Mouse (Mus musculus) naive thymus-derived CD4-positive, alpha-beta T cell, adult 2 months (primary cell): ENCODE measurements around the gene Gm20671.
"Not testable (repeated sequence)": the region's sequence is repeated elsewhere in the genome, so short reads cannot be mapped to it uniquely, and the experiment has no call there.

Source experiments
- DNase-seq: peaks from one replicate; pipeline ENCODE4 v3.0.0-alpha.2; 2011; ENCODE audit warnings: low read depth

The Gm20671 gene

DNA sequence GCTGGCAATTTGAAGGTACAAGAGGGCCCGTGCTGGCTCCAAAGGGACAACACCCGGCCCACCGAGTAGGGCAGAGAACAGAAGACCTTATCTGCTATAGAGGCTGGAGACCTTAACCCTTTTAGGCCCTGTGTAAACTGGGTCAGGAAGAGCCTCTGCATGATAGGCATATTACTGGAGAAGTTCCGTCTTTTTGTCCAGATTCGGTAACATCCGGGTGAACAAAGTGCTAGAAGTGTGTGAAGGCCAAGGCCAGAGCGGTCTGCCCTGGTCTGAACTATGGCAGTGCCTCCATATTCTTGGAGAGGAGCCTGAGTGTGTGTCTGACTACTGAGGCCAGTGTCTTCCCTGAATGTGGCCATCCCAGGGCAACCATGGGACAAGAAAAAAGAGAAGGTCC is at the start of gene Gm20671:
Gene Gm20671 (minus strand): TSS at position 101 of the 400 bp plus-strand sequence.
- DNase-seq = no peak

DNA sequence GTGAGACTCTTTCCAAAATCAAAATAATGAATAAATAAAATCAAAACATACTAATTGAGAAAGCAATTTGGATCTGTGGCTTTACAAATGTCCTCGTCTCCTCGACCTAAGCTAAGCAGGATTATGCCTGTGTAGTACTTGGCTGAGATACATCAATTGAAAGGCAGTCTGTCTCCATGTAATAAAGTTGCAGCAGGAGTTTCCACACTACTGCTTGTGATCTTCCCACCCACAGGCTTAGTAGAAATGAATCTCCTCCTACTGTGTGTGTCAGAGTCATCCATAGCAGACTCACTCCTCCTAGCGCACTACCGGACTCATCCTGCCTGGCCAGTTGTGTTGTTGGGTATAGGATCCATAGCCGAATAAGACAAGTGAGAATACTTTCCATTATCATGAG is 45.4 kb upstream of the Gm20671 start:
- DNase-seq = no peak

DNA sequence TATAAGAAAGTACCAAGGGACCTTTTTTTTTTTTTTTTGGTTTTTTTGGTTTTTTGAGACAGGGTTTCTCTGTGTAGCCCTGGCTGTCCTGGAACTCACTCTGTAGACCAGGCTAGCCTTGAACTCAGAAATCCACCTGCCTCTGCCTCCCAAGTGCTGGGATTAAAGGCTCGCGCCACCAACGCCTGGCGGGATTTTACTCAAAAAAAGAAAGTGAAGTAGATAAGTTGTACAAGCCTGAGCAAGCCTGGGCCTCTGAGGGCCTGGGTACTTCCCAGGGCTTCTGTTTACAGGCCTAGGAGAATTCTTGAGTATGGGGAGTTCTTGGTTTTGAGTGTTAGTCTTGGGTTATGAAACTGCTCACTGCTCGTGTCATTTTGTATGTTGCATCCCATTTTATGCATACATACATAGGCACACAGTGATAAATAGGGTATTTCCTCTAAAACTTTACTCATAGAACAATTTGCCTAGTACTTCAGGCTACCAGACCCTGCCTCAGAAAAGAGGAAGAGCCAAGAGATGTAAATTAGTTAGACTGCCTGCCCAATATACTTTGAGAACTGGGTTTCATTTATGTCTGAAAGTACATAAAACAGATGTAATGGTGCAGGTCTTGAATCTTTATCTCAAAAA is 42.6 kb upstream of the Gm20671 start:
- DNase-seq = no peak

DNA sequence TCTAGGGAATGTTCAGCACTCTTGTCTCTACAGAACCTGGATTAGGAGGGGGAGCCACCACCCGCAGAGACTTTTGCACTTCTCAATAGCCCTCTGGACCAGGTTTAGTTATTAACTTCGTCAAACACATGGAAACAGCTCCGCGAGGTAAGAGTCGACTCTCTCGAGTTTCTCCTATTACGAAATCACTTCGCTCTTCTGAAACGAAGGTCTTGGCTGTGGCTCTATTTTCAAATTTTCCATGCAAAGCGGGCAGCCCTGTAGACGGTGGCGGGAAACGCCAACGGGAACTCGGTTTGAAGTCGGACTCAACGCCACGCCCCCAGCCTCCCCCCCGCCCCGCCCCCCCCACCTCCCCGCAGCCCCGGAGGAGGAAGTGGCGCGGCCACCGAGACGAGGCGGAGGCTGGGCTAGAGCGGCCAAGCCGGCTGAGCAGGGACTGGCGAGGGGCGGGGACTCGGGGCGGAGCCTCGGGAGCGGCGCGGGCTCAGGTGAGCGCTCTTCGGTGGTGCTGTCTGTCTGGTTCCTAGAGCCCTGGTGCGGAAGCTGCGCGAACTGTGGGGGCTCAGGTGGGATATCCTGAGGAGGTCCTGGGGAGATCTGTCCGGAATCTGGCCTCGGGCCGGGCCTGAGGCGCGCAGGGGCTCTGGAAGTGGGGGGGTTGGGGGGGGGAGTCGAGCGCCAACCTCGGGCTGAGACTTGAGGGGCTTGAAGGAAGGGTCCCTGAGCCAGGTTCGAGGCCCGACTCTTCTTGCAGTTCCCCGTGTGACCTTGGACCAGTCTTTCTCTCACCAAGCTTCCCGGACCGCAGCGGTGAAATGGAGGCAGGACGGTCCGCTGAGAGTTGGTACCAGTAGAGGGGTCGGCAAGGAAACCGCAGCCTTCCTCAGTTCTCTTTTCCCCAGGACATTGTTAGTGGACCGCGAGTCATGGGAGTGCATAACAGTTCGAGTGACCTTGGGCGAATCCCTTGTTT is 36.6 kb upstream of the Gm20671 start, which contains the start of gene Depdc5:
Gene Depdc5 (plus strand): TSS at position 449 of the 976 bp plus-strand sequence.
- peak; percentile 96 for DNase-seq

DNA sequence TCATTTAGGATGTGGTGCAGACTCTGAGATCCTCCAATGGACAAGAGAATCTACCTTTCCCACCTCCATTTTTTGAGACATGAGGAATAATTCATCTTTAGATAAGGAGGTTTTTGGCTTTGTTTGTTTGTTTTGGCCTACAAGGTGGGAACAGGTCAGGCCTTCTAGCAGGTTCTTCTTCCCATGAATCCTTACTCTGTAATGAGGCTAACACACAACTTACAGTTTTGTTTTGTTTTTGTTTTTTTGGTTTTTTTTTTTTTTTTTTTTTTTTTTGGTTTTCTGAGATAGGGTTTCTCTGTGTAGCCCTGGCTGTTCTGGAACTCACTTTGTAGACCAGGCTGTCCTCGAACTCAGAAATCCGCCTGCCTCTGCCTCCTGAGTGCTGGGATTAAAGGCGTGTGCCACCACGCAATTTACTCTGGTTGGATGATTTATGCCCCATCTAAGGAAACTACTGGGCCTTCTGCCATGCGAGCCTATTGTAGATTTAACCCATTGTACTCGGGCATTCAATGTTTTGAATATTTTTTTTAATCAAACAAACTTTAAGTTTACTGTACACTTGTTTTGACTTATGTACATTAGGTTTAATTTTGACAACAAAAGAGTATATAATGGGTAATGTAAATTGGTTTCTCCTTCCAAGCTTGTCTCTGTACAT is 35.7 kb upstream of the Gm20671 start:
- DNase-seq = no peak

DNA sequence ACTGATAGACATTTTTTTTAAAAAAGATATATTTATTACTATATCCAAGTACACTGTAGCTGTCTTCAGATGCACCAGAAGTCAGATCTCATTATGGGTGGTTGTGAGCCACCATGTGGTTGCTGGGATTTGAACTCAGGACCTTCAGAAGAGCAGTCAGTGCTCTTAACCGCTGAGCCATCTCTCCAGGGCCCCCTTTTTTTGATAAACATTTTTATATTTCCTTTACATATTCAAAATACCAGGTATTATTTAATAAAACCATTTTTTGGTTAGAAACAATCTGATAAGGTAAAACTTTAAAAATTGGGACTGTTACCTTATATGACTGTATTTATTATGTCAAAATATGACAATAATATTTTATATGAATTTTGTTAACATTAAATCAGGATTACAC is 34.2 kb upstream of the Gm20671 start:
- DNase-seq = no peak

DNA sequence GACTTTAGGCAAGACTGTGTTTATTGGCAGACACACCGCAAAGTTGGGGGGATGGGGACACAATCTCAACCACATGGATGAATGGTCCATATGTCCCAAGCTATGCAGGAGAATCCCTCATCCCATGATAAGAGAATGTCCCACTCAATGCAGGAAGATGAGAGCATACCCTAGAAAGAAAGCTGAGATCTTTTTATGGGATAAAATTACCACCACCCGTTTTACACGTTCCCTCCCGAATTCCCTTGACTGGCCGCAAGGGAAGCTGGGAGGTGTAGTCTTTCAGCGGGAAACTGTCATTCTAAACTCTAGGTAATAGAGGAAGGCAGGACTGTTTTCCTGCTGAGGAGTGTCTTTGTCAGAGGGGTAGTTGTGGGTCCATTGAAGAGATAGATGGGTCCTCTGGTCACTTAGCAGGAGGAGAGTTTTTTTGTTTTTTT is 30.9 kb upstream of the Gm20671 start:
- no peak for DNase-seq

DNA sequence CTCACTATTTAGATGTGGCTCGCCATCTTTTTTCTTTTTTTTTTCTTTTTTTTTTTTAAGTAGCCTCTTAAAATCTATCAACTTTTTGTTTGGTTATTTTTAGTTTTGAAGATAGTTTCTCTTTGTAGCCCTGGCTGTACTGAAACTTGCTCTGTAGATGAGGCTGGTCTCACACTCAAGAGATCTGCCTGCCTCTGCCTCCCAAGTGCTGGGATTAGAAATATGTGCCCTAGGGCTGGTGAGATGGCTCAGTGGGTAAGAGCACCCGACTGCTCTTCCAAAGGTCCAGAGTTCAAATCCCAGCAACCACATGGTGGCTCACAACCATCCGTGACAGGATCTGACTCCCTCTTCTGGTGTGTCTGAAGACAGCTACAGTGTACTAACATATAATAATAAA is 28.4 kb upstream of the Gm20671 start:
- DNase-seq = not testable (repeated sequence)

DNA sequence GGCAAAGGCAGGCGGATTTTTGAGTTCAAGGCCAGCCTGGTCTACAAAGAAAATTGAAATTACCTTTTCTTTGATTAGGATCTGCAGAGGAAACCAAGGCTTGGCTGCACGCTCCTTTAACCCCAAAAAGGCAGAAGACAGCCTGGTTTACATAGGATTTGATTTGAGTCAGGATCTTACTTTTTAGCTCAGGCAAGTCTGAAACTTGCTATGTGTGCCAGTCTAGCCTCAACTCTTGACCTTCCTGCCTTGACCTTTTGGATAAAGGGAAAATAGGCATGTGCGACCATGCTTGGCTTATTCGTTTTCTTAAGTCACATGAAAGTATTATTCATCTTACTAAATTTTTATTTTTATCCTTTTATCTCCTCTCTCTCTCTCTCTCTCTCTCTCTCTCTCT is 27.9 kb upstream of the Gm20671 start:
- peak; percentile 28 for DNase-seq

DNA sequence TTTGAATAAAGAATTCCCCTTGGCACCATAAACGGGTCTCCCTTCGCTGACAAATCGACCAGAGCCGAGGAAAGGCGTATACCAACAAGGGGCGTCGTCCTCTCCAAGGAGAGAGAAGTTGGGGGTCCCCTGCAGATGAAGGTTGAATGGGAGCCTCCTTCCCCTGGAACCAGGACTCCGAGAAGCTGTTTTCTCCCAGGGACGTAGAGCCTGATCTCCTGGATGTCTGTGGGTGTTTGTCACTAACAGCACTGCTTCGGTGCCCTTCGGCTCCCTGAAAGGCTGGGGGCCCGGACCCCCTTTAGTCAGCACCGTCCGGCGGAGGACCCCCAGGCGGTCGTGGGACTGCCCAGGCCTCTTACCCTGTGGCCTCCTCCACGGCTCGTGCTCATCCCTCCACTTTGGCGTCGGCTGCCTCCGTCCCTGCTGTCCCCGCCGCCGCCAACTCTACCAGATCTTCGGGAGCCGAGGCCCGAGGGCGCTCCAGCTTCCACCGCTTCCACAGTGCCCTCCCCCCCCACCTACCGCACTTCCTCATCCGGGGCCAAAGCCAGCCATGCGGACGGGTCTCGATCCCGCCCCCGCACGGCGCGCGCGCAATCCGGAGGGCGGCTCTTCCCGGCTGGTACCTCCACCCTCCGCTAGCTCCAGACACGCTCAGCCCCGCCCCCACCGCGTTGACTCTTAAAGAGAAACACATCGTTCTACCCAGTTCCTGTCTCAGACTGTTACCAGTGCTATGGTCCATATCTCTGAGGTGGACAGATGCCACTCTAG is 27.0 kb upstream of the Gm20671 start, which contains the start of gene Prr14l:
Gene Prr14l (minus strand): TSS at position 526 of the 777 bp plus-strand sequence.
- DNase-seq = peak; percentile 100

DNA sequence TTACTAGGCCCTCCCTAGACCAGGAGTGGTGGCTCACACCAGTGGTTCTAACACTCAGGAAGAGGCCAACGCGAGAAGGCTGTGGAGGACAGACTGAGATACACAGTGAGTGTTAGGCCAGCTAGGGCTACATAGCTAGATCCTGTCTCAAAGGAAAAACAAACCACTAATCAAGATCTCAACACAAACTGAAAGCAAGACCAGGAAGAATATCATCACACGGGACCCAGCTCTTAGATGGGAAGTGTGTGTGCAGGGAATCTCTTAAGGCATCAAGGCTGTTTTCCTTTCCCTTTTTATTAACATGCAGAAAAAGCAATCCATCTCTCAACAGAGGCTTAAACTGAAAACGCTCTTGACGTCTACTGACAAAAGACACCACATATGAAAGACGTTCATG is 25.1 kb upstream of the Gm20671 start:
- peak; percentile 24 for DNase-seq

DNA sequence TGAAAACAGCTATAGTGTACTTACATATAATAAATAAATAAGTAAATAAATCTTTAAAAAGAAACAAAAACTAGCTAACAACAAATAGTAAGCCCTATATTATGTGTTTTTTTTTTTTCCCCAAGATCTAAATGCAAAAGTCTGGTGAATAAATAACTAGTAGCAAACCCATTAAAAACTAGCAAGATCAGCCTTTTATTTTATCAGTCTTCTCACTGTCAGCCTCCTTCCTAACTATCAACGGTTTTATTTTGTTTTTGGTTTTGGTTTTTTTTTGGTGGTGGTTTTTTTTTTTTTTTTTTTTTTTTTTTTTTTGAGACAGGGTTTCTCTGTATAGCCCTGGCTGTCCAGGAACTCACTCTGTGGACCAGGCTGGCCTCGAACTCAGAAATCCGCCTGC is 22.7 kb upstream of the Gm20671 start:
- DNase-seq = not testable (repeated sequence)

DNA sequence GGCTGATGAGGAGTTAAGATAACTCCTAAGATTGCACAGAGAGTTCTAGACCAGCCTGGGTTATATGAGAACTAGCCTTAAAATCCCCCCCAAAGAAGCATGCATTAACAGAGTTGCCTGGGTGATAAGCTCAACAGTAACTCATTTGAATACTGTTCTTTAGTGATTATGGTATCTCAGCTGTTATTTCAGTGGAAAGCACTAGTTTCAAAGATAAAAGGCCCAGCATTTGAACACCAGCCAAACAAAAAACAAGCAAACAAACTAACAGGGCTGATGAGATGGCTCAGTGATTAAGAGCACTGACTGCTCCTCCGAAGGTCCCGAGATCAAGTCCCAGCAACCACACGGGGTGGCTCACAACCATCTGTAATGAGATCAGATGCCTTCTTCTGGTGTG is 22.3 kb upstream of the Gm20671 start:
- DNase-seq = no peak

DNA sequence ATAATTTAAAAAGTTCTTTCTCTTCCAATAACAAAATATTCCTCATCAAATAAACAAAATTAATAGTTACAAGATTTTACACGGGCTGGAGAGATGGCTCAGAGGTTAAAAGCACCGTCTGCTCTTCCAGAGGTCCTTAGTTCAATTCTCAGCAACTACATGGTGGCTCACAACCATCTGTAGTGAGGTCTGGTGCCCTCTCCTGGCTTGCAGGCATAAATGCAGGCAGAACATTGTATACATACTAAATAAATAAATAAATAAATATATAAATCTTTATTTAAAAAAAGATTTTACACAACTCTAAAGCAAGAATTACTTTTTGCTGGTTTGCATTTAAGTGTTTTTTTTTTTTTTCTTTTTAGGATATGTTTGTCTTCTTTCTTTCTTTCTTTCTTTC is 13.1 kb upstream of the Gm20671 start:
- DNase-seq = no peak

DNA sequence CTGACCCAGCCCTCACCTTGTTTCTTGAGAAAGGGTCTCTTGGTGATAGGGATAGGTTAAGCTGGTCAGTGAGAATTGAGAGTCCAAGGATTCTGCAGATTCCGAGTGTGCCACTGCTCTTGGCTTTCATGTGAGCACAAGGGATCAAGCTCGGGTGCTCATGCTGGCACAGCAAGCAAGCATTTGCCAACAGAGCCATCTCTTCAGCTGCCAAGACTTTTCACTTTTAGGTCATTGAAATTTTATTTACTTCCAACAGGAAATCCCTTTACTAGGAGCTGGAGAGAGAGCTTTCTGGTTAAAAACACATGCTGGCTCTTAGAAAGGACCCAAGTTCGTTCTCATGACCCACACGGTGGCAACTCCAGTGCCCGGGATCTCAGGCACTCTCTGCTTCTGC is 10.1 kb upstream of the Gm20671 start:
- DNase-seq = no peak

DNA sequence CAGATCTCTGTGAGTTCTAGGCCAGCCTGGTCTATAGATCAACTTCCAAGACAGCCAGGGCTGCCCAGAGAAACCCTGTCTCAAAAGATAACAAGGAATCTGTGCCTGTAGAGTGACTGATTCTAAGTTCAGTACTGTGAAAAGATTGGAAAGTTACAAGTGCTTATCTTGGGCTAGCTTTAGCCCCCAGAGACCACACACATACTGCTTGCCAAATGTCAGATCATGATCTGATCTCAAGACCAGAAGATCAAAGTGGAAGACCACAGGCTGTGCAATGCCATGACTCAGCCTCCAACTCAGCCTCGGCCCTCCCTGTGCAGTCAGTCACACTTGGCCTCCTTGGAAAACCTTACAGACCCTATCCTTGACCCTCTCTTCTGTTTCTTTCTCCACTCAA is 7.6 kb upstream of the Gm20671 start:
- DNase-seq = no peak

DNA sequence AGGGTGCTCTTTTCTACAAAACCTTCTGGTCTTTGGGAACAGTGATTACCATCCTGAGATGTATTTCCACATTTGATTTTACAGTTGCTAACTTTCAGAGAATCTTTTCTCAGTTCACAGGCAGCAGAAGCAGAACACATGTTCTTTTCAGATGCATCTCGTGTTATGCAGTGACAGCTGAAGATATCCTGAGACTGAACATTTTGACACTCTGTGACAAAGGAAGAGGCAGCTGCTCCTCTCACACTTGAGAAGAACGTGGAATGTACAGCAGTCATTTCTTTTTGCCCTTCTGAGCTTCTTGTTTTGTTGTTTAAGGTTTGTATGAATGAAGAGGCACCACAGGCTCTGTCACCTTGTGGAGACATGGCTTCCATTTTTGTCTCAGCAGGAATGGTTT is 3.1 kb upstream of the Gm20671 start:
- DNase-seq = no peak

DNA sequence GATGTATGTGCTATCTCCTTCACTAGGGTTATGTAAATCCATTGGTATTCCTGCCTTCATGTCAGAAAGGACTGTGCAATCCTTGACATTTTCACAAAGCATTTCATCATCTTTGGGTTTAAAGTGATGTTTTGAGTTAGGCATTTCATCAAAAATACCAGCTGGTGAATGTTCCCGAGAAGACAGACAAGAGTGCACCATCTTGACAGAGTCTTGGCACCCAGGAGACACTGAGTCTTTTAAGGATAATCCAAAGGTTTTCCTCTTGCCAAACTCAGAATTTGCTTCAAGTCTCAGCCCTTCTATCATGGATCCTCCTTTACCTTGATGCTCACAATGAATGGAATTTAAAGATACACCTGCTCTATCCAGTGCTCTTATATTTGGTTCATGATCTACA is 1.9 kb upstream of the Gm20671 start:
- DNase-seq = not testable (repeated sequence)

DNA sequence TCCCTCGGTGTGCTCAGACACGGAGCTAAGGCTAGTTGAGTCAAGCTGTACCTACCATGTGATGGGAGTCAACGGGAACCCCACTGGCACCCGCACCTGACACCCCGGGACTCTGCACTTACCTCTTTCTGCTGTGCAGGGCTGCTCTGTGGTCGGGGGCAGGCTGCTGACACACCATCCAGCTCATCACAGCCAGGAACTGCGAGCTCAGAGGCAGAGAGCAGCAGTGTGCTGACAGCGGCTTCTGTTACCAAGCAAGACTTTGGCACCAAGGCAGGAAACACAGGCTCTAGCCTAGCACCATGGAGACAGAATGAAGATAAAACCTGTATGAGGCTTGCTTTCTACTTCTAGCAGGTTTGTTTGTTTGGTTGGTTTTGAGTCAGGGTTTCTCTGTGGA is 6.4 kb downstream of the Gm20671 start:
- DNase-seq = no peak

DNA sequence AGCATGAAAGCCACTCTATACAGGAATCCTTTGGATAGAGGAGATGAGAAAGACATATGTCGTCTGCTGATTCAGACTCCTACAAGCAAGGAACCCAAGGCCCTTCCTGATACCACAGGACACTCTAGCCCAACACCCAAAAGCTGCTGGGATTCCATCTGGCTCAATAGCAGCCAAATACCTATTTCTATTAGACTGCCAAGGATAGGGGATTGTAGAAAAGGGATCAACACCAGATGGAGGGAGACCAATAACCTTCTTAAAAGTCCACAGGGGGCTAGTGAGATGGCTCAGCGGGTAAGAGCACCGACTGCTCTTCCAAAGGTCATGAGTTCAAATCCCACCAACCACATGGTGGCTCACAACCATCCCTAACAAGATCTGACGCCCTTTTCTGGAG is 11.5 kb downstream of the Gm20671 start:
- DNase-seq = no peak

DNA sequence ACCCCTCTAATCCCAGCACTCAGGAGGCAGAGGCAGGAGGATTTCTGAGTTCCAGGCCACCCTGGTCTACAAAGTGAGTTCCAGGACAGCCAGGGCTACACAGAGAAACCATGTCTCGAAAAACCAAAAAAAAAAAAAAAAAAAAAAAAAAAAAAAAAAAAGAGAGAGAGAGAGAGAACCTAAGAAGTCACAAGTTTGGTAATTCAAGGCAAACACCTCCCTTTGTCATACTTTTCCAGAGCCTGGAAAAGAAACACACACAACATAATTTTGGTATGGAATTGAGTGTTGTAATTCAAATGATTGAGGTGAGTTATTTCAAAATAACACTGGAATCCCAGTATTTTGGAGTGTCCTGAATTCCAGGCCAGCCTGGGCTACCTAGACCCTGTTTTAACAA is 40.5 kb downstream of the Gm20671 start:
- not testable (repeated sequence) for DNase-seq
